Mouse (Mus musculus) large intestine, adult 2 months (tissue): ENCODE data around the gene Slc45a3. TPM values are rescaled to one million over a fixed set of nuclear protein-coding genes. Genes with fewer than 3 reads are reported as not detected.

Source experiments
- DNase-seq: peaks from one replicate; pipeline ENCODE4 v3.0.0-alpha.2; 2012; ENCODE audit warnings: low read depth, low spot score
- WGBS: fragments of 180-500 bp; shearing (Covaris S2); methylation state at CpG from one replicate; pipeline ENCODE4 v1.1.7; 2018; 5-methylcytosine and 5-hydroxymethylcytosine counted together
- polyA plus RNA-seq: library from polyadenylated mRNA; depleted of rRNA; stranded (reverse); fragments of >200 nt; gene quantifications from 2 replicates; pipeline ENCODE4 v1.2.3, GENCODE M21; 2012

Gene Slc45a3
- polyA plus RNA-seq, 1 experiment = 2.5 TPM

- 75% methylated on average over 4 of the region's 4 CpGs for WGBS
- no peak for DNase-seq
Measured at GRCm38 (mm10) chr1:131989476-131989875, 26.7 kb downstream of the Slc45a3 start.

- 84% methylated on average over 9 of the region's 9 CpGs for WGBS
- no peak for DNase-seq
Measured at GRCm38 (mm10) chr1:131990083-131990760, 27.5 kb downstream of the Slc45a3 start.

GRCm38 (mm10) chr1:131992561-131993001 lies 29.8 kb downstream of the Slc45a3 start:
- WGBS = 44% methylated on average over 7 of the region's 7 CpGs
- DNase-seq = peak; percentile 42

- DNase-seq = no peak
- WGBS = 80% methylated on average over 12 of the region's 12 CpGs
Measured at GRCm38 (mm10) chr1:131993169-131994040, 30.6 kb downstream of the Slc45a3 start.

- DNase-seq = no peak
Measured at GRCm38 (mm10) chr1:131995062-131995461, 32.3 kb downstream of the Slc45a3 start.

GRCm38 (mm10) chr1:132000506-132000905 lies 37.7 kb downstream of the Slc45a3 start:
- DNase-seq = no peak

More at GRCm38 (mm10) chr1:131995062-131995461, 32.3 kb downstream of the Slc45a3 start:
- 37% methylated on average over 4 of the region's 4 CpGs for WGBS

- no peak for DNase-seq
- WGBS = 41% methylated on average over 4 of the region's 4 CpGs
Measured at GRCm38 (mm10) chr1:132001880-132002330, 39.1 kb downstream of the Slc45a3 start.

GRCm38 (mm10) chr1:132003111-132003510 lies 40.3 kb downstream of the Slc45a3 start:
- DNase-seq = no peak
- WGBS = 74% methylated on average over 2 of the region's 2 CpGs

- 59% methylated on average over 1 of the region's 1 CpGs for WGBS
- no peak for DNase-seq
Measured at GRCm38 (mm10) chr1:132003817-132004216, 41.0 kb downstream of the Slc45a3 start.

GRCm38 (mm10) chr1:132004574-132005180 lies 41.9 kb downstream of the Slc45a3 start:
- WGBS = 85% methylated on average over 6 of the region's 6 CpGs
- DNase-seq = no peak

GRCm38 (mm10) chr1:132005466-132005865 lies 42.7 kb downstream of the Slc45a3 start:
- WGBS = 93% methylated on average over 1 of the region's 1 CpGs

GRCm38 (mm10) chr1:132006046-132006445 lies 43.3 kb downstream of the Slc45a3 start:
- peak; percentile 45 for DNase-seq
- WGBS = 31% methylated on average over 3 of the region's 3 CpGs

More at GRCm38 (mm10) chr1:132005466-132005865, 42.7 kb downstream of the Slc45a3 start:
- DNase-seq = no peak

GRCm38 (mm10) chr1:132006721-132007120 lies 44.0 kb downstream of the Slc45a3 start:
- DNase-seq = no peak
- 10% methylated on average over 5 of the region's 5 CpGs for WGBS

GRCm38 (mm10) chr1:132007282-132007815 lies 44.6 kb downstream of the Slc45a3 start, which contains the start of gene Elk4:
Gene Elk4 (plus strand): TSS chr1:132007607.
- under 1% methylated on average over 59 of the region's 61 CpGs for WGBS
- DNase-seq = peak; percentile 78

GRCm38 (mm10) chr1:132007828-132008827 lies 45.4 kb downstream of the Slc45a3 start:
- DNase-seq = peak; percentile 43

GRCm38 (mm10) chr1:132008881-132009644 lies 46.3 kb downstream of the Slc45a3 start:
- DNase-seq = no peak
- 10% methylated on average over 8 of the region's 8 CpGs for WGBS

More at GRCm38 (mm10) chr1:132007828-132008827, 45.4 kb downstream of the Slc45a3 start:
- under 1% methylated on average over 66 of the region's 72 CpGs for WGBS

GRCm38 (mm10) chr1:132010632-132011501 lies 48.1 kb downstream of the Slc45a3 start:
- no peak for DNase-seq
- 61% methylated on average over 17 of the region's 17 CpGs for WGBS
